Mouse (Mus musculus) lung, postnatal 25 days (tissue): ENCODE results near the gene Ubtd1.
A peak's percentile ranks its signal among the peaks of the same experiment; 100 is the strongest.

ENCODE experiments used
- DNase-seq: peaks from one replicate; pipeline ENCODE4 v3.0.0; 2022; ENCODE audit warnings: low spot score

The Ubtd1 gene

DNA sequence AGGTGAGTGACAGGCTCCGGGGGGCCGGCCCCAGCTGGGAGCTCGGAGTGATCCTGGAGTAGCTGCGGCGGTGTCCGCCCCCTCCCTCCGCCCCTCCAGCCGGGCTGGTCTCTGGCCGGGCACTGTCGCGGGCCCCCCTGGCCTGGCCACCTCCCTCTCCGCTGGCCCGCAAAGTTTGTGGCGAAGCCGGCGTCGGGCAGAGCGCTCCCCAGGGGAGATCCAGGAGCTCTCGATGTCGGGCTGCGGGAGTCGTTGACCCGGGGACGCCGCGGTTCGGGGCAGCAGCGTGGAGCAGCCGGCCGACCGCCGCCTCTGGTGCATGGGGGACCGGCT is at the start of gene Ubtd1:
TSS of gene Ubtd1 (plus strand) at position 169 of the 333 bp plus-strand sequence.
- DNase-seq = no peak

DNA sequence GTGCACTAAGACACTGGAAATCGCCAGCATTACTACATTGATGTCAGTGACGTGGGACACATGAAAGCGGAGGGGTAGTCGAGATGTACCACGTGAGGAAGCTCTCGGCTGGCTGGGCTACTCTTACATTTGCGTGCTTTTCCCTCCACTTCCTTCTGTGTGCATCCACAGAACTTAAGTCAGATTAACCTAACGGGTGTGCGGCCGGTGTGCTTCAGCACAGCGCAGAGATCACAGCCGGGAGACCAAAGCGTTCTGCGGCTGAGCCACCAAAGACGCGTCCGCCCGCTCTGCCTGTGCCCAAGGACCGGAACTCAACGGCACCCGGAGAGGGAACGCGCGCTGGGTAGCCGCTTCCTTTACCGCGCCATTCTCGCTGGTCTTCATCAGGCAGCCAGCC is 48.9 kb upstream of the Ubtd1 start:
- DNase-seq = no peak

DNA sequence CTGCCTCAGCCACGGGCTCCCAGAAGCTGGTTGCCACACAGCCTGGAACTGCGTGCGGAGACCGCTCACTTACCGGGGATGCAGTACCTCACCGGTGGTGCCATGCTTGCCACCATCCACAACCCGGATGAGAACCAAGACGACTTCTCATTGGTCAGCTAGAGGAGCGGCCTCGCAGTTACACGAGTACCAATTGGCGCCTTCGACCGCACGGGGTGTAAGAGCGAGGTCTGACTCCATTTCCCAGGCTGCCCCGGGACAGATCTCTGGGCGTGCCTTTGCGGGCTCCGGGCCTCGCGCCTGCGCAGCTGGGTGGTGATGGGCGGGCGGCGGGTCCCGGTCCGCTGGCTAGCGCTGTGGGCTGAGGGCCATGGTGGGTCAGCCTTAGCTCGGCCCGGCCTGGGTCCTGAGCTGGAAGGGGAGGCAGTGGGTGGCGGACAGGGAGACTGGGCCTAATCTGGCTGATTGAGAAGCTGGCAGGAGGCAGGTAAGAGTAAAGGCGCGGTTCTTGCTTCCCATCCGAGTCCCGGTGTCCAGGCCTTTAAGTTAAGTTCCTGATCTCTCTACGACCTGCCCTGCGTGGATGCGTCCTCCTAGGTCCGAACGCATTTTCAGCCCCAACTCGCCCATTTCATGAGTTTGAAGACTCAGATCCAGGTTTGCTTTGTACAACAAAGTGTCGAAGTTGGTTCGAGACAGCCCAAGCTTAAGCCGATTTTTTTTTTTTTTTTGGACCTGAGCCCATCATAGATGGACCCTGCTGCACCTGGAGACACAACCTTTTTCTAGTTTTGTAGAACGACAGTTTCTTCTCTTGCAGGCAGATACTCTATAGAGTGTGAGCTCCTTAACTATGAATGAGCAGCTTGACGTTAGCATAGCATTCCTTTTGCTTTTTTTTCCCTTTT is 48.1 kb upstream of the Ubtd1 start, which contains the start of the genes Exosc1 and Zdhhc16:
TSS of gene Exosc1 (minus strand) at position 245 of the 908 bp plus-strand sequence.
TSS of gene Zdhhc16 (plus strand) at position 302 of the 908 bp plus-strand sequence.
- DNase-seq = peak; percentile 99

DNA sequence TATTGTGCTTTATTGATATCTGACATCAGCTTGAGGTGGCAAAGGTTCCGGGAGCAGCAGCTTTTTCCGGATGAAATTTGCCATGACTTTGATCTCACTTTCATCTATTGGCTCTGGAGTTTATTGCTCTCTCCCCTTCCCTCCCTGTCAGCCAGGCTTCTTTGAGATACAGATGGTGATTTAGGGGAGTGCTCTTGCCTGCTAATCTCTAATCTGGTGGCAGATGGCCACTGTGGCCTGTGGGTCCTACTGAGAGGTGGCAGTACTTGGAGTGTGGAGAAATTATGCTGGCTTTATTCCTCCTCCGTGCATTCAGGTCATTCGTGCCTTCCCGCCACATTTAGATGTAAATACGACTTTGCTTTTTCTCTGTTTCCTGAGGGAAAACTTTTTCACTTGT is 47.4 kb upstream of the Ubtd1 start:
- no peak for DNase-seq

DNA sequence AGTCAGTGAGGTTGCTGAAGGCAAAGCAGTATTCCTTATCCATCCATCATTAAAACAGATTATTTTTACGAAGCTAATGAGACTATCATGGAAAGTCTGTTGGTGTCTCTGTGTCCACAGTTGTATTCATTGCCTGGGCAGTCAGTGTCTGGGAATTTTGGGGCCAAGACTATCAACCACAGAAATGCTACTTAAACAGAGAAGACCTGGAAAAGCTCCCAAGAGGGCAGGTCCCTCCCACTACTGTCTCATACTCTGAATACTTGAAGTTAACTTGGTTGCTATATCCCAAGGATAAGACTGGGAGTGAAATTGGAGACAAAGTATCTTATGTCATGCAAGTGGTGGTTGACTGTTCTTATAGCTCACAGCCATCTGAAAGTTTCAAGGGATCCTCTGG is 45.6 kb upstream of the Ubtd1 start:
- DNase-seq = no peak

DNA sequence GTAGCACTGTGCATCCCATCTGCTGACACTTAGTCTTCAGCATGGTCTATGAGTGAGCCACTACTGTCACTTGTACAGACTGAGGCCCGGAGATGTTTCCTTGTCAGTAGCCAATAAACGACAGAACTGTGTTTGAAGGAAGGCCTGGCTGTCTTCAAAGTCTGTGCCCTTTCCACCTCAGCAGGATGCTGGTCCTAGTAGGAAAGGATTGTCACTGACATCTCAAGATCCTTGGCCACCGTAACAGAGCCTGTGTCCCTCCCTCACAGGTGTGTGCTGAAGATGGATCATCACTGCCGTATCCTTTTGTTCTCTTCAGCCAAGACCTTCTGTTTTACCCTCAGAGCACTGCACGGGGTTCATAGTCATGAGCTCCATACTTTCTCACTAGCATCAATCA is 43.0 kb upstream of the Ubtd1 start:
- no peak for DNase-seq

DNA sequence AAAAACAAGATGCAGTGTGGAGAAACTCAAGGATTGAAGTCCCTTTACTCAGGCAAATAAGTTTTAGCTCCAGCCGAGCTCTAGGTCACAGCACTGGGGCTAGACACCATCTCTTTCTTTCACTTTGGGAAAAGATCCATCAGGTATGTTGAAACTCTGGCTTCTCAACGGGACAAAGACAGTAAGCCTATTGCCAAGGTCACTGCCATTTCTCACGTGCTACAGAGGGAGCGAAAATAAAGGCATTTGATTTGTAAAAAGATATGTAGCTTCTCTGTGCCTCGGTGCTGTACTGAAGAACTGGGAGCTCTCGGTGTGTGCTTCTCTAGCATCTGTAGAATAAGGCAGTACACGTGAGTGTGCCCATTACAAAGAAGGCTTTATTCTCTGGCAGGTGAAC is 37.7 kb upstream of the Ubtd1 start:
- no peak for DNase-seq

DNA sequence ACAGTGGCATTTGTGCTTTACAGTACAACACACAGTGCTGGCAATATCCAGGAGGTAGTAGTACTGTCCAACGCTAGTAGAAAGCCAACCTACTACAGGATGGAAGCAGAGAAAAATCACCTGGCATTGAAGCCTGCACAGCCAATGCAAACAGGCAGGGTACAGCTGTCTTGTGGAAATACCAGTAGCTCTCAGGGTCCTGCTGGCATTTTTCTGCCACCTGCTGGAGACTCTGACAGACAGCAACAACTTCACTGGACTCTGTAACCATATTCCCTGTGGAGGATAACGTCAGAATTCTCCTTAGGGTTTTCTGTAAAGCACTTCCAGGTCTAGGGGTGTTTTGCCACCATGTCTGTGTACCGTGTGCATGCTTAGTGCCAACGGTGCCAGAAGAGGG is 29.3 kb upstream of the Ubtd1 start:
- DNase-seq = no peak

DNA sequence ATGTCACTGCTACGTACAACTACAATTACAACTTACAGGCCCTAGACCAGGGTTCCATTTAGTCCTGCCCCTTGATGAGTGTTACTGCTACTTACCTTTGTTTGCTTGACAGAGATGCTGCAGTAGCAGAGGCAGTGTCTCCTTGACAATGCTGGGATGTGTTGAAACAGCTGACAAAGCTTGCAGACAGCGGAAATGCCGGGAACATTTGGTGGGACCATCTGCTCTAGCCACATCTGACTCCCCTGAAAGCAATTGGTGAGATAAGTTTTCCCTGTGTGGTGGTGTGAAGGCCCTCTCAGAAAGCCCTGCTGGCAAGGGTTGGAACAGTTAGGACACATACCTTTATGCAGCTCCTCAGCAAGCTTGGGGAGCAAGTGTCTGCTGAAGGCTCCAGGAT is 28.0 kb upstream of the Ubtd1 start:
- DNase-seq = no peak

DNA sequence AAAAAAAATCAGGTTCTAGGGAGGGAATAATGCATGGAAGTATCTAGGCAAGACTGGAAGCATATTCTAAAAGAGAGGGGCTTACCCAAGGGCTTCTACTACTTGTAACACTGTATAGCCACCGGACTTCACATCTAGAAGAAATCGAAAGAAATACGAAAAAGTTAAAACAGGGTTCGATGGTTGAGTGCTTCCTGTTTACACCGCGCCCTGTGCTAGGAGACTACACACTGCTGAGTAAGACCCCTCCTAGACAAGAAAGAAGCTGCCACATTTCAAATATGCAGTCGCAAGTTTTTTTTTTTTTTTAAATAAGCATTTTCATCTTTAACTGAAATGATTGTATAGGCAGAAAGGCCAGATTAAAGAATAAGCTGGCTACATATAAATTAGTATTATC is 11.9 kb upstream of the Ubtd1 start:
- DNase-seq = no peak

DNA sequence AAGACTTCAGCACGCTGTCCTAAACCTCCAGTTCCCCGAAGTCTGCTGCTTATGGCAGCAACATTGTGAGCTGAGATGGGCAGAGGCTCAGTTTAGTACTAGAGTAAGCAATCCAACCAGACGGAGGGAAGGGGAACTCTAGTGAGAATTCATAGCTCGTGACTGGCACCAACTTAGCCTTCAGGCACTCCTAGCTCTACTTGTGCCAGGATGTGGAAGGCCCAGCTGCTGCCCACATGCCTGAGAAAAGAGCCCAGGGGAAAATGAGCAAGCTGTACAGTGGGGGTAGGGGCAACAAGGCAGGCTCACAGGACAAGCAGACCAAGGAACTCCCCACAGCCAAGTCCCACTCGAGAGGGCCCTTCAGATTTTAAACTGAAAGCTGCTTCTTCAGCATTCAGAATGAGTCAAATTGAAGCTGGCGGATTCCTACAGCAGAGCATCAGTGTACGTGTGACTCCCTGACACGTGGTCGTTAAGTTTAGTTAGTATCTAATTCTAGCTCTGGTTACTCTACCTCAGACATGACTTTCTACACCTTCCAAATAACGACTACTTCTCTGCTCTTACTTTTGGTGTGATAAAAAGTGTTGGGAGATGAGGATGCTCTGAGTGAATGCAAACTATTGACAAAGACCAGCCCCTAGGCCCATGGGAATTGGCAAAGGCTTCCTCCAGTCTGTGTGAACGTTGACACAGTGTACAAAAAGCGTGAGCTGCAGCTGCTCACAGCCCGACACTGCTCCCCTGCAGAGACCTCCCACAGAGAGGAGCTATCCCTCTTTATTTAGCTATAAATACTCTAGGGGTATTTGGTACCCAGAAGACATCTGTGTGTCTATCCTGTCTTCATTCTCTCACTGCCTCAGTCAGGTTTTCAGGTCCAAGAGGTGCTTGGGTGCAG is 7.4 kb upstream of the Ubtd1 start:
- DNase-seq = no peak

DNA sequence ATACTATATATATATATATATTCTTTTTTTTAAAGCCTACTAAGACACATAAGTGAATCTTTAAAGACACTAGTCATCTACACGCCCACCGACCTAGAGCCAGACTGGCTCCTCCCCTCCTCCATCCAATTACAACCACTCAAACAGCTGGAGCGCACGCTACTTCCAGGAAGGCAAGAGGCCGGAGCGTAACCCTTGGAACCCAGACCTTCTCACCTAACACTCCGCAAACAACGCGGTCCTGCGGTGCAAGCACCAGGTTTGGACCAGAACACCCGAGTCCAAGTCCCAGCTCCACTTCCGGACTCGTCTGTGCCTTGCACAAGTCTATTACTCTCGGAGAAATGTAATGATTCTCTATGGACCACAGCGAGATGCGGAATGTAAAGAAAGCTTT is 1.1 kb upstream of the Ubtd1 start:
- no peak for DNase-seq

DNA sequence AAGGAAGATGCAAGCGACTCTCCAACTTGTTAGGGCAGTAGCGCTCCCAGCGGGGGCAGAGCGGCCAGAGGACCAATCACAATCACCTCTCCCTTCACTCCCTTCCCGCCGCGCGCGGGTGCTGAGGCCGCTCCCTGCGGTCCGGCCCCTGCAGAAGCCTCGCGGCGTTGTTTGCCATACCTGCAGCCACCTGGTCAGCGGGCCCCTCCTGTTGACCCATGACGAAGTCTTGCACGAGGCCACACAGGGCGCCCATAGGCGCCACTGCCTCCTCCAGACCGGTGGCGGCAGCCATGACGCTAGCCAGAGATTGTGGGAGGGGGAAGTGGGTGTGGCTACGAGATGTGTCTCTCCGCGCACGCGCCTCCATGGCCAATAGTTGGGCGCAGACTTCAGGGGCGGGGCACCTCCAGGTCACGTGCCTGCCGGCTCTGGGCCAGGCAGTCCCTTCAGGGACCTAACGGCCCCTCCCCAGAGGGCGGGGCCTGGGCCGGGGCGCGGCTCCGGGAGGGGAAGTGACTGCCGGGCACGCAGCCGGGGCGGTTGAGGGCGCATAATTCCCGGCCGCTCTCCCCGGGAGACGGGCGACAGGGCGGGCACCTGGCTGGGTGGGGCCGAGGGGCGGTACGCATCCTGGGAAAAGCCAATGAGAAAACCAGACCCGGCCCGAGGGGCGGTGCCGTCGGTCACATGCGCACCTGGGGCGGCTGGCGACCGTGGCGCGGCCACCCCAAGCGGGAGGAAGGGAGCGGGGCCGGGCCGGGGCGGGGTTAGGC is 556 bp upstream of the Ubtd1 start, which contains the start of gene Mms19:
TSS of gene Mms19 (minus strand) at position 339 of the 776 bp plus-strand sequence.
- peak; percentile 99 for DNase-seq

DNA sequence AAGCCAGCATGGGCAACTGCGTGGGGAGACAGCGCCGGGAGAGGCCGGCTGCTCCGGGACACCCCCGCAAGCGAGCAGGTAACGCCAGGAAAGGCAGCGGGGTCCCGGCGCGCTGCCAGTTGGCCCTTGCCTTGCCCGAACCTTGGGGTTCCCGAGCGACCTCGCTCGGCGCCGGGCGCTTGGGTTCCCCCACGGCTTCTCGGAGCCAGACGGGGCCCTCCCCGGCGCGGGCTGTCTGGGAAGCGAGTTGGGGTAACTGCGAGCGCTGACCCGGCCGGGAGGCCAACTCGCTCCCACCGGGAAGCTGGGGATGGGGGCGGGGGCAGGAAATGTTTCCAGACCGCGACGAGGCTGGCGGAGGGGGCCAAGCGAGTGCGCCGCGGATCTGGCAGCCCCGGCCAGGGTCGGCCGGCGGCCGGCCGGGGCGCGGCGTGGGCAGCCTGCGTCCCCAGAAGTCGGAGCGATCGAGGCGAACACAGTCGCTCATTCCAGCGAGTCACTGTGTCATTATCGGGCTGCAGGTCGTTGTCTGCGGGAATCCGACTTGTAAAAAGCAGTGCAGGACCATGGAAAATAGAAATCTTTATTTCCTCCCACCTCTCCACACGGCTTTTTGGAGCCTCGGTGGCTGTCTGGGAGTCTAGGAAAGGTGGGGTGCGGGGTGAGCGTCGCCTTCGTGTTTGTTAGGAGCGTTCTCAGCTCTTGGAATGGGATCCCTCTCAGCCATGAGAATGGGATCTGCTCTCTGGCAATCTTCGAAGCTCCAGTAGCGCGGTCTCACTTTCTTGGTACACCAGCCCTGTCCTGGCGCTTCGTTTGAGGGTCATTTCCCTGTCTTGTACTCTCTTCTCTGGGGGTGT is 598 bp downstream of the Ubtd1 start:
- DNase-seq = no peak

DNA sequence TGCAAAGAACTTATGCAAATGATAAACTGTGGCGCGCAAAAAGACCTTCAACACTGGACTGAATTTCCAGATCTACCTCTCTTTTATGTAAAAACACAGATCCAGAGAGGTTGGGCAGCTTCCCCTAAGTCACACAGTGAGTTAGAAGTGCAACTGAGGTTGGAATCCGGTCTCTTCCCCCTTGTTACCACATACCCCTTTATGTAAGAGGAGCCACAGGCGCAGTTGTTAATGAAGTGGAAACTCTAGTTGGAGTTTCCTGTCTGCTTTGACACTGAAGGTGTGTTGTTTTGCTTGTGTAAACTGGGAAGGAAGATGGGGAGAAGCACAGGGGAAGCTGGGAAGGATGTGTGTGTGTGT is 1.2 kb downstream of the Ubtd1 start:
- DNase-seq = no peak

DNA sequence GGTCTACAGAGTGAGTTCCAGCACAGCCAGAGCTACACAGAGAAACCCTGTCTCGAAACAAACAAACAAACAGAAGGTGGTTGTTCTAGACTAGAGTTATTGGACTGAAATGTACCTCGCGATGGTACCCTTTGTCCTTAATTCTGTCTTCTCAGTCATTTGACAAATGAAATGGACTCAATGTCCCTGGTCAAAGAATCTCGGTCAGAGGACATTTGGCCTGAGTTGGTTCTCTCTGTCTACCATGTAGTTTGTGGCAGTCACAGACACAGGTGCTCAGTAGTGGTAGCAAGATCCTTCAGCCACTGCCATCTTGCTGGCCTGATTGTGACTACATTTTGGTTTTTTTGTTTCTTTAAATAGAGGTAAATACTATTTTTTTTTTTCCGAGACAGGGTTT is 4.4 kb downstream of the Ubtd1 start:
- DNase-seq = no peak

DNA sequence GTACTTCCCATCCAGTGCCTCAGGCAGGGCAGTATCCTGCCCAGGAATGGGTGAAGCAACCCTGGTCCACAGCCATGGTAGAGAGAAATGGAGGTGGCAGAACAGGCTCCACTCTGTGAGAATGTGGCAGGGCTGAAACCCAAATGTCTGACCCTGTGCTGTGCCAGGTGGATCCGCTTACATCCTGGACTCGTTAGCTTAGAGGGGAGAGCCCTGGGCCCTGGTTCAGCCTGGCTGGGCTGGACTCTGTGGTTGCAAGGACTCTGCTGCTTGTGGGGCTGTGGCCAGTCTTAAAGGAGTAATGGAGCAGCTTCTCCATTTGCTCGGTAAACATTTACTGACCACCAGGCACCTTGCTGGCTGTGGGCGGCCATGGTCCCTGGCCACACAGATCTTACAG is 5.6 kb downstream of the Ubtd1 start:
- no peak for DNase-seq

DNA sequence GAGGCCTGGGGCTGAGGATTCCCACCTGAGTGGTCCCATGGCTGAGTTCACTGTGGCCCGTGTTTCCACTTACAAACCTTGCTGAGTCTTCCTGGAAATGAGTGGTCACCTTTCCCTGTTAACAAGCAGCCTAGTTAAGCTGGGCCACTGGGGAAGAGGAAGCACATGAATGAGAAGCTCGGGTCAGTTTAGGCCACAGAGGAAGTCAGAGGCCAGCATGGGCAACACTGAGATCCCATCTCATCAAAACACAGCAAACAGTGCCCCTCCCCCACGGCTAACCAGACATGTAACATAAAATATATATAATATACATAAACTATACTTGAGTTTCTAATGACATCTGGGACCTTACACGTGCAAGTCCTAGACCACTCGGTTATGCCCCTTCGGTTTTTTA is 8.2 kb downstream of the Ubtd1 start:
- DNase-seq = peak; percentile 31

DNA sequence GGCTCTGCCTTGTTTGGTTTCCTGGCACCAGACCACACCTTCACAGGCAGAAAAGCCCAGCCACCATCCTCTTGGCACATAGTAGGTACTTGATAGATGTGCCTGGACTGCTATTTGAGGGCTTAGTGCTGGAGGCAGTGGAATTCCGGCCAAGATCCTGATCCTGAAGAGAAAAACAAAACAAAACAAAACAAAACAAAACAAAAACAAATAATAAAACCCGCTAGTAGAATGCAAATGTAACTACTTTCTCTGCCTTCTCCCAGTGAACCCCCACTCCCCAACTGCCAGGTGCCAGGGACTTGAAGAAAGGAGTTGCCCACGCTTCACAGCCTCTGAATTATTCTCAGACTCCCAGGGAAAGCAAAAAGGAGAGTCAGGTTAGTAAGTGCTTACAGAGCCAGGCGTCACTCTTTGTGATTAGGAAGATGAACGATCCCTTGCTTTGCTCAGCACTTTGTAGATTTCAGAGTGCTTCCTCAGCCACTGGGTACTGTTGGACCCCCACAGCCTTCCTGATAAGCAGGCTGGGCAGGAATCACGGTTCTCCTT is 10.4 kb downstream of the Ubtd1 start:
- no peak for DNase-seq

DNA sequence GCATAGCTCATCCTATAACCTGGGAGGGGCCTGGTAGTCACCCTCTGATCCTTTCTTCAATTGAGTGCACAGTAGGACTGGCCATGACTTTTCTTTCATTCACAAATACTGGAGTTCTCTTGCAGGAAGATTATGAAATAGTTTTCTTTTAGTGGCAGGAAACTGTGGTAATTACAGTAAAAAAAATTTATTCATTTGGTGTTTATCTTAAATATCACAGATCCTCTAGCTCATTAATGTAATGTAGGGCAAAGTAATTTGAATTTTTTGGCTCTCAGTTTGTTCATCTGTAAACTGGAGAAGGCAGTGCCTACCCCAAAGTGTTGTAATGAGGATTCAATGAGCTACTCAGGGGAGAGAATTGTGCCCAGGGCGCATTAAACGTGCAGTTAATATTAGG is 11.4 kb downstream of the Ubtd1 start:
- no peak for DNase-seq

DNA sequence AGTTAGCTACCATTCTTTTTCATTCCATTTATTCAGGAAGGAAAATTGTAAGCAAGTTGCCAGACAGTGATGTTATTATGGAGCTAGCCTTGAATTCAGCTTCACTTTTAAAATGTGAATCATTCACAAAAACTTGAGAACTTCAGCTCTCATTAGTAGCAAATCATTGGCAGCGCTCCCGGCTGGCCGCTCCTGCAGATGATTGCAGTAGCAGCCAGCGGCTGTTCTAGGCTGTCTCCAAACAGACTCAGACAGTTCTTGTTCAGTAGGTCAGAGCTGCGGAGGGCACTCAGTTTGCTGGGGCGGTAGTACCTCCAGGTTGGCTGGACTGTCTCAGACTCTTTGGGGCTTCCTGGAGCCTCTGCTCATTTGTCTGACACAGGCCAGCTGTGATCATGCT is 11.9 kb downstream of the Ubtd1 start:
- DNase-seq = peak; percentile 46
